ENCODE assay signal across 32 mouse cellular contexts in the genomic region with DNA sequence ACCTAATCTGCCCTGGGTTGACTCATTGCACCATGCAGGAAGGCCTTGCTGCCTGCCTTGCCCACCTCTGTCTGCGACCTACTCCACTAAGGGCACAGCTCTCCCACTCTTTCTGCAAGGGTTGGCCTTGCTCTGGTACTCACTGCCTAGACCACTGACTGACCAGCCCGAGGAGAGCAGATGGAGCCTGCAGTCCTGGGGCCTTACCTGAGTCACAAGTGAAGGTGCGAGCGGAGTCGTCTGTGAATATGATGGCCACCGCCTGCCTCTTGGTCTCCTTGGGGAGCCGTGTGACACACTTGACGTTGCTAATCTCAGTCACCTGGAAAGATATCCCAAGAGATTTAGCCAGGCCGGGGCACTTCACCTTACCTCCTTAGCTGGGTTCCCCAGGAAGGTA.
"Had no signal": no experiment of that assay in that cellular context is flagged by ENCODE, and none has a peak within 500 bp of the region (broad histone marks: within the 10 kb centered on the region; RNA-seq: fewer than 3 reads in every experiment).

No protein-coding gene starts in this region.

- H3K4me2 ChIP-seq: limb, embryonic 12.5 days; limb, embryonic 13.5 days; limb, embryonic 15.5 days; liver, embryonic 11.5 days; liver, embryonic 12.5 days; liver, embryonic 13.5 days; liver, embryonic 15.5 days; lung, embryonic 14.5 days; lung, embryonic 15.5 days; midbrain, embryonic 11.5 days; midbrain, embryonic 12.5 days; midbrain, embryonic 13.5 days; midbrain, embryonic 15.5 days; neural tube, embryonic 12.5 days had no signal

- ATAC-seq: liver, embryonic 12.5 days; liver, postnatal 0 days; lung, postnatal 0 days; midbrain, embryonic 13.5 days; midbrain, embryonic 15.5 days; midbrain, embryonic 16.5 days had no signal

- H3K27me3 ChIP-seq: limb, embryonic 13.5 days; limb, embryonic 15.5 days; lung, embryonic 15.5 days; midbrain, embryonic 13.5 days; midbrain, embryonic 15.5 days had no signal

- H3K9ac ChIP-seq: limb, embryonic 12.5 days; limb, embryonic 13.5 days; limb, embryonic 15.5 days; liver, embryonic 12.5 days; liver, embryonic 13.5 days; liver, embryonic 14.5 days; liver, embryonic 15.5 days; liver, postnatal 0 days; lung, embryonic 14.5 days; lung, embryonic 15.5 days; midbrain, embryonic 12.5 days; midbrain, embryonic 13.5 days; midbrain, embryonic 15.5 days; neural tube, embryonic 12.5 days had no signal

- H3K9me3 ChIP-seq: limb, embryonic 10.5 days; limb, embryonic 12.5 days; limb, embryonic 13.5 days; limb, embryonic 15.5 days; liver, embryonic 12.5 days; liver, embryonic 13.5 days; liver, embryonic 15.5 days; lung, embryonic 15.5 days; megakaryocyte, embryonic 14.5 days; midbrain, embryonic 10.5 days; midbrain, embryonic 12.5 days; midbrain, embryonic 13.5 days; midbrain, embryonic 15.5 days; neural tube, embryonic 12.5 days had no signal

- H3K27ac ChIP-seq: limb, embryonic 10.5 days; limb, embryonic 12.5 days; limb, embryonic 13.5 days; limb, embryonic 15.5 days; liver, embryonic 12.5 days; liver, embryonic 13.5 days; liver, embryonic 14.5 days; liver, embryonic 15.5 days; lung, embryonic 15.5 days; macrophage; midbrain, embryonic 10.5 days; midbrain, embryonic 12.5 days; midbrain, embryonic 13.5 days; midbrain, embryonic 15.5 days; neural tube, embryonic 12.5 days had no signal

- DNase-seq: left cerebral cortex, postnatal 4 days; liver; liver, embryonic 13.5 days; liver, postnatal 0 days; lung, adult 18-20 months; lung, adult 2 months; lung, embryonic 14.5 days; lung, postnatal 10 days; lung, postnatal 14 days; lung, postnatal 36 days; lung, postnatal 4 days; midbrain, embryonic 14.5 days had no signal

- H3K4me3 ChIP-seq: limb, embryonic 10.5 days; limb, embryonic 12.5 days; limb, embryonic 13.5 days; limb, embryonic 15.5 days; liver, embryonic 12.5 days; liver, embryonic 13.5 days; liver, embryonic 15.5 days; lung, embryonic 15.5 days; megakaryocyte, embryonic 14.5 days; midbrain, embryonic 10.5 days; midbrain, embryonic 12.5 days; midbrain, embryonic 13.5 days; midbrain, embryonic 15.5 days; myocyte; neural tube, embryonic 12.5 days had no signal
